Mouse (Mus musculus) E14TG2a.4 (cell line): ENCODE data around the gene Kif5c.
A peak's percentile ranks its signal among the peaks of the same experiment; 100 is the strongest.

ENCODE experiments used
- H3K27me3 ChIP-seq: 2 replicates; pipeline ENCODE4 v1.6.1; 2014; ENCODE audit warnings: low read length, control low read depth; ENCODE audit not compliant: insufficient read depth
- H3K36me3 ChIP-seq: 2 replicates; pipeline ENCODE4 v1.6.1; 2014; ENCODE audit warnings: low read length, control low read depth; ENCODE audit not compliant: insufficient read depth
- H3K4me1 ChIP-seq: replicated peaks from 2 replicates; pipeline ENCODE4 v1.6.1; 2014; ENCODE audit warnings: low read depth, low read length, control low read depth
- H3K4me3 ChIP-seq: replicated peaks from 2 replicates; pipeline ENCODE4 v1.5.1; 2014; ENCODE audit warnings: mild to moderate bottlenecking, low read length
- H3K9me3 ChIP-seq: 2 replicates; pipeline ENCODE4 v1.6.1; 2014; ENCODE audit warnings: low read length, control low read depth
- CTCF ChIP-seq: conservative IDR thresholded peaks from 2 replicates; pipeline ENCODE4 v1.5.1; 2014; ENCODE audit warnings: low read length
- NANOG ChIP-seq: IDR thresholded peaks from 2 replicates; pipeline ENCODE4 v1.6.1; 2014; ENCODE audit warnings: borderline replicate concordance, low read length, mixed read lengths
- POU5F1 ChIP-seq: IDR thresholded peaks from 2 replicates; pipeline ENCODE4 v1.6.1; 2014; ENCODE audit warnings: low read length, borderline replicate concordance

Gene Kif5c

GRCm38 (mm10) chr2:49616765-49617164 is 2.3 kb upstream of the Kif5c start:
- Histone ChIP-seq H3K4me3 (no peak overlapping the region), H3K27me3 (peaks cover 23% of the 10 kb centered on the region), H3K9me3 (no peaks in the 10 kb centered on the region), H3K4me1 (peaks cover 20% of the 10 kb centered on the region), H3K36me3 (no peaks in the 10 kb centered on the region)
- TF ChIP-seq NANOG (no peak), POU5F1 (no peak), CTCF (no peak)

GRCm38 (mm10) chr2:49619719-49620522 is 823 bp downstream of the Kif5c start:
- Histone ChIP-seq H3K36me3 (no peaks in the 10 kb centered on the region), H3K4me3 (peak overlapping the region; percentile 97), H3K27me3 (peaks cover 23% of the 10 kb centered on the region), H3K4me1 (peaks cover 20% of the 10 kb centered on the region), H3K9me3 (no peaks in the 10 kb centered on the region)
- no peak for TF ChIP-seq POU5F1
- TF ChIP-seq NANOG, result no peak
- TF ChIP-seq CTCF, result no peak

- H3K36me3 ChIP-seq, result no peaks in the 10 kb centered on the region
- H3K27me3 ChIP-seq, result peaks cover 23% of the 10 kb centered on the region
- H3K4me3 ChIP-seq, result peak overlapping the region; percentile 97
- H3K9me3 ChIP-seq, result no peaks in the 10 kb centered on the region
- TF ChIP-seq POU5F1 (no peak), NANOG (no peak), CTCF (no peak)
- H3K4me1 ChIP-seq, result peaks cover 20% of the 10 kb centered on the region
Measured at GRCm38 (mm10) chr2:49620626-49621117, 1.6 kb downstream of the Kif5c start.

- H3K36me3 ChIP-seq, result no peaks in the 10 kb centered on the region
- H3K4me1 ChIP-seq, result peaks cover 20% of the 10 kb centered on the region
- H3K4me3 ChIP-seq, result no peak overlapping the region
- TF ChIP-seq CTCF, result no peak
- TF ChIP-seq POU5F1, result no peak
- no peak for TF ChIP-seq NANOG
- no peaks in the 10 kb centered on the region for H3K9me3 ChIP-seq
- H3K27me3 ChIP-seq, result peaks cover 23% of the 10 kb centered on the region
Measured at GRCm38 (mm10) chr2:49621234-49621633, 2.1 kb downstream of the Kif5c start.

- no peak overlapping the region for H3K4me3 ChIP-seq
- H3K4me1 ChIP-seq, result peaks cover 9% of the 10 kb centered on the region
- no peak for TF ChIP-seq POU5F1
- TF ChIP-seq CTCF, result no peak
- TF ChIP-seq NANOG, result no peak
- peaks cover 9% of the 10 kb centered on the region for H3K27me3 ChIP-seq
- H3K9me3 ChIP-seq, result no peaks in the 10 kb centered on the region
- H3K36me3 ChIP-seq, result no peaks in the 10 kb centered on the region
Measured at GRCm38 (mm10) chr2:49625581-49625980, 6.5 kb downstream of the Kif5c start.

GRCm38 (mm10) chr2:49627611-49628010 is 8.5 kb downstream of the Kif5c start:
- H3K4me3 ChIP-seq, result no peak overlapping the region
- H3K4me1 ChIP-seq, result 0 out of 2 replicates have a peak, but pooled peaks cover 1% of the 10 kb centered on the region

GRCm38 (mm10) chr2:49628094-49628705 is 9.1 kb downstream of the Kif5c start:
- Histone ChIP-seq H3K4me1 (peaks cover 7% of the 10 kb centered on the region; the same call in 1 of the 2 replicates), H3K9me3 (no peaks in the 10 kb centered on the region)
- TF ChIP-seq POU5F1 (no peak), NANOG (no peak), CTCF (no peak)

More at GRCm38 (mm10) chr2:49627611-49628010, 8.5 kb downstream of the Kif5c start:
- Histone ChIP-seq H3K36me3 (no peaks in the 10 kb centered on the region), H3K27me3 (no peaks in the 10 kb centered on the region), H3K9me3 (no peaks in the 10 kb centered on the region)
- TF ChIP-seq NANOG, result no peak
- TF ChIP-seq CTCF, result no peak
- no peak for TF ChIP-seq POU5F1

GRCm38 (mm10) chr2:49629181-49629580 is 10.1 kb downstream of the Kif5c start:
- no peaks in the 10 kb centered on the region for H3K36me3 ChIP-seq
- no peak overlapping the region for H3K4me3 ChIP-seq
- H3K4me1 ChIP-seq, result peaks cover 10% of the 10 kb centered on the region; the same call in 1 of the 2 replicates
- H3K9me3 ChIP-seq, result no peaks in the 10 kb centered on the region
- TF ChIP-seq NANOG (no peak), CTCF (no peak), POU5F1 (no peak)
- H3K27me3 ChIP-seq, result no peaks in the 10 kb centered on the region

More at GRCm38 (mm10) chr2:49628094-49628705, 9.1 kb downstream of the Kif5c start:
- H3K27me3 ChIP-seq, result no peaks in the 10 kb centered on the region
- H3K4me3 ChIP-seq, result no peak overlapping the region
- no peaks in the 10 kb centered on the region for H3K36me3 ChIP-seq

GRCm38 (mm10) chr2:49630636-49631035 is 11.5 kb downstream of the Kif5c start:
- H3K4me3 ChIP-seq, result no peak overlapping the region
- H3K27me3 ChIP-seq, result no peaks in the 10 kb centered on the region
- H3K9me3 ChIP-seq, result no peaks in the 10 kb centered on the region
- TF ChIP-seq NANOG, result no peak
- TF ChIP-seq CTCF, result no peak
- TF ChIP-seq POU5F1, result no peak
- H3K4me1 ChIP-seq, result peaks cover 10% of the 10 kb centered on the region; the same call in 1 of the 2 replicates
- no peaks in the 10 kb centered on the region for H3K36me3 ChIP-seq
